Comparison of ENCODE assay signal across 8 mouse cellular contexts in genomic region chr1:133741171-133741570, GRCm38 (mm10). TPM values are rescaled to one million over a fixed set of nuclear protein-coding genes. Genes with fewer than 3 reads are reported as not detected.
"Had no signal": no experiment of that assay in that cellular context is flagged by ENCODE, and none has a peak within 500 bp of the region (broad histone marks: within the 10 kb centered on the region; RNA-seq: fewer than 3 reads in every experiment).

No protein-coding gene starts in this region.

- DNase-seq: liver, embryonic 13.5 days; lung, adult 2 months; lung, postnatal 14 days; midbrain, embryonic 14.5 days; thymus, postnatal 25 days had no signal

- H3K9me3 ChIP-seq: liver, embryonic 13.5 days had no signal

- H3K27me3 ChIP-seq: liver, embryonic 13.5 days had no signal

- H3K9ac ChIP-seq: liver, embryonic 13.5 days had no signal

- H3K4me2 ChIP-seq: liver, embryonic 13.5 days; midbrain, embryonic 11.5 days had no signal

- H3K4me3 ChIP-seq: liver, embryonic 13.5 days had no signal

- H3K27ac ChIP-seq: liver, embryonic 13.5 days had no signal

RNA-seq across cellular contexts. Expression of gene Lax1, which starts 51.3 kb away (rescaled TPM):
- total RNA-seq: layer of hippocampus, postnatal 14 days; midbrain, postnatal 0 days had no signal
- polyA plus RNA-seq: midbrain, embryonic 14.5 days; midbrain, postnatal 0 days had no signal
